Mouse (Mus musculus): ENCODE data around the gene Vasn.

DNA sequence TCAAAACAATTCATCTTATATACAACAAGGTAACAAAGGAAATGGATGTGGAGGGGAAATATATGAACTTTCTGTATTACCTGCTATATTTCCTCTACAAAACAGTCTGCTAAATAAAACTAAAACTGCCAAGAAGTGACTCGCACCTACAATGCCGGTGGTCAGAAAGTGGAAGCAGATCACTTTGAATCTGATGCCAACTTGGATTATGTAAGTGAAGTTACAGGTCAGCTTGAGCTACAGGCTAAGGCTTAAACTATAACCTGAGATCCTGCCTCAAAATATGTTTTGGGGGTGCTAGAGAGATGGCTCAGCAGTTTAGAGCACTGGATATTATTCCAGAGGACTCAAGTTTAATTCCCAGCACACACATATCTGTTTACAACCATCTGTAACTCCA lies 26.0 kb downstream of the Vasn start:
- TF ChIP-seq CTCF (IDR thresholded peaks at IDR 0.05; ENCODE audit: low read depth, low read length) (no peak), POLR2A (IDR thresholded peaks at IDR 0.05; ENCODE audit: borderline replicate concordance, low read depth, low read length) (no peak)
